Mouse (Mus musculus) CD4-positive, CD25-positive, alpha-beta regulatory T cell, adult 4 months (primary cell): ENCODE measurements around the gene Xpot. TPM values are rescaled to one million over a fixed set of nuclear protein-coding genes. Genes with fewer than 3 reads are reported as not detected.

Experiments used
- ATAC-seq: one replicate; pipeline ENCODE4 v1.8.0; 2017
- polyA plus RNA-seq, 2 experiments: library from polyadenylated mRNA; unstranded; fragments of 100-300 nt; shearing (Covaris generic); gene quantifications; one replicate each; pipeline ENCODE4 v1.2.1; 2017

The Xpot gene
- 10 to 100 TPM; 14.3 to 20.0 TPM for polyA plus RNA-seq

DNA sequence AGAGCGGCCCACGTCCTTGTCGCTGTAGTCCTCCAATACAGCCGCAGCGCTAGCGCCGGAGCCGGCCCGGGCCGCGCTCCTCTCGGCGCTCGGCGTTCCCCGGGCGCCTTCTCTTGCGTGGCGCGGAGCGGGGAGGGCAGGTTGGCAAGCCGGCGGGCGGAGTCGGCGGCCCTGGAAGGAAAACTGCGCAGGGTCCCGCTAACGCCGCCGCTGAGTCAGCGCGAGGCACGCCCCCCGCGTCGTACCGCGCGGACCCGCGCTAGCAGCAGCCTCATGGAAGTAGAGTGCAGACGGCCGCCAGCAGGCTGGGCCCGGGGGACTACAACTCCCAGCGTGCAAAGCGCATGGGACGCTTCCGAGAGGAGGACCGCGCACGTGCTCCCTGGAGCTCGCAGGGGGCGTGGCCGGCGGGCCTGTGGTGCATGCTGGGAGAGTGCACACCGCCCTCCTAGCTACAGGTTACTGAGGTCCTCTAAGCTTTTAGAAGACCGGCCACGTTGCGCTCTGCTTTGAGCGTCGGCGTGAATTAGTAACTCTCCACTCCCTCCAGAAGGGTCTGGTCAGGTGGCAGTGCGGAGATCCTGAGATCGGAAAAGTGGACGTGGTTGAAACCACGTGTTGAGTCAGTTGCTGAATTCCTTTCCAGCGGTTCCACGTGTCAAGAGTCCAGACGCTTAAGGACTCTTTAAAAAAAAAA is at the start of gene Xpot:
Xpot (minus strand) TSS at position 147 of the 697 bp plus-strand sequence.
- peak; percentile 94 for ATAC-seq

DNA sequence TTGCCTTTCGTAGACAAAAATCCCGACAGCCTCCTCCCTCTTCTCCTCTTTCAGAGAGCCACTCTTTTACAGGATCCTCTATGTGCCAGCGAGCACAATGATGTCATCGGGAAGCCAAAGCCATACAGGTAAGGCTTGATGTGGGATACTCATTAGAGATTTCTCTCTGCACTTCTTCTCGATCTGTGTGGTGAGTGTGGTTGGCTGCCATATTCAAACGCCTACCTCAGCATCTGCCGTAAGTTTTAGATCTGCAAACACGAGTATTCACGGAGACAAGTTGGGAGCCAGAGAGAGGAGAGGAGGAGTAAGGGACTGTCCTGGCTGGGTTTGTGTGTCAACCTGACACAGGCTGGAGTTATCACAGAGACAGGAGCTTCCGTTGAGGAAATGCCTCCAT is 43.0 kb upstream of the Xpot start:
- ATAC-seq: no peak

DNA sequence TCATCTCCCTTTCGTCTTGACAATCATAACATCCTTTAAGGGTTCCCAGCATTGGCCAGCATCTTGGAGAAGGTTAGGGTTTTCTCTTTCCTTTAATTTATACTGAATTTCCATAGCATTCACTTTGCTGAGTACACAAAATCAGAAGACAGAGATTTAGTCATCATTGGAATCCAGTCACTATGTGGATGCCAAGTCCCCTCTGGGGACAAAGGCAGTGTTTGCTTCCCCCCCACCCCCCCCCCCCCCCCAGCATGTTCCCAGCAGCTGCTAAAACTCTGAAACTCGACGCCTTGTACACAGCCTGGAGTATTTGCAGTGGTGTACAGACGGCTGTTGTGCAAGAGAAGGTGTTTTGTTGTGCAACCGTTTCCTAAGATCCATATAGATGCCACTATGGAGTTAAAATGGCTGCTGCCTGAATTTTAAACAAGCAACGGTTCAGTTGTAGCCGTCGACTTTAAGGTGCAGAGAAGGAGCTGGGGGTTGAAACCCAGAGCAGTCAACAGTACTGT is 39.6 kb upstream of the Xpot start:
- no peak for ATAC-seq

DNA sequence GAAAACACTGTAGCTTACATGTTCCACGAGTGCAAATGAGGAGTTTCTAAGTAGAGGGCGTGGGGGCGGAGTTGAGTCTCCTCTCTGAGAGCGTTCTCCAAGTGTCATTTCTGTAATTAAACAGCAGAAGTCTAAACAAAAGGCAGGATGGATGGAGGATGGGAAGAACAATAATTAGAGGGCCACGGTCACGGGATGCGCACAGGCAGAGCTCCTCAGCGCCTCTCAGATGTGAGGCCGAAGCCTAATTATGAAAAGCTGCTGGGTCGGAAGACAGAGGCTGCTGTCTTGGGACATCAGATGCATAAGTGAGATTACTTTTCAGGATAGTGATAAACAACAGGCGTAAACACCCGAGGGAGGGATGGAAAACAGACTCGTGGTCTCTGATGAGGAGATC is 37.5 kb upstream of the Xpot start:
- no peak for ATAC-seq

DNA sequence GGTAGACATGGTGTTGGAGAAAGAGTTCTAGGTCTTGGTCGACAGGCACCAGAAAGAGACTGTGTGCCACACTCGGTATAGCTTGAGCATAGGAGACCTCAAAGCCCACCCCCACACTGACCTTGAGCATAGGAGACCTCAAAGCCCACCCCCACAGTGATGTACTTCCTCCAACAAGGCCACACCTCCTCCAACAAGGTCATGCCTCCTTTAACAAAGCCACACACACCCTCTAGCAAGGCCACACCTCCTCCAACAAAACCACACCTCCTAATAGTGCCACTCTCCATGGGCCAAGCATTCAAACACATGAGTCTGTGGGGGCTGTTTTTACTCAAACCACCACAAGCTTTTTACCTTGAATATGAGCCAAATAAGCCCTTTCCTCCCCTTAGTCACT is 36.6 kb upstream of the Xpot start:
- ATAC-seq: no peak

DNA sequence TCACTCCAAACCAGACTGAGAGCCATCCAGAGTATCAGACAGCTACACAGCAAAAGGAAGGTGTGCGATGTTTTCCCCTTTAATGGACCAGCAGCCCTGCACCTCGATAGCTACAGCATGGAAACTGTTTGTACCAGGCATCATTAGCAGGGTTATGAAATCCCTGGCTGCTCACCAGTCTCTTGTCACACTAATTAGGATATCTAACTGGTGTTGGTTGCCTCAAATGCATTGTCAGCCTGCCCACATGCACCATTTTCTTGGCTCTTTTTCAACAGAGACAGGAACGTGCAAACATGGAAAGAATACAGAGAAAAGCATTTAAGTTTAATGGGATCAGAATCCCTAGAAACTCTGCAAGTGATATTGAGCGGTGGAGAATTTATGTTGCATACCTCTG is 29.8 kb upstream of the Xpot start:
- no peak for ATAC-seq

DNA sequence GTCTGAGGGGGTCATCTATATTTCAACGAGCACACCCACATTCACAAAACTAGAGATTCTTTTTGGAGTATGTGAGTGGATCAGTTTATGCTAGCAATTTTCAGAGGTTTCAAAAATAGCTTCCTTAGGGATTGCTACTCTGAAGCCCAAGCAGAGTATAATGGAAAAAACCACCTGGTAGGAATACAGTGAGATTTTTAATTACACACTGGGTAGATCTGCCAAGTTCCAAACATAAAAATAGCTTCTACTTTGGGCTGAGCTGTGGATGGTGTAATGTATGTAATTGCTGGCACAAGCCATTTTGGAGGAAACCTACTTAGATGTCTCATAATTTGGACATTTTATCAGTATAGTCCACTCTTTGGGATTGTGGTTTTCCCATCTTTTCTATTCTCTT is 26.9 kb upstream of the Xpot start:
- ATAC-seq: no peak

DNA sequence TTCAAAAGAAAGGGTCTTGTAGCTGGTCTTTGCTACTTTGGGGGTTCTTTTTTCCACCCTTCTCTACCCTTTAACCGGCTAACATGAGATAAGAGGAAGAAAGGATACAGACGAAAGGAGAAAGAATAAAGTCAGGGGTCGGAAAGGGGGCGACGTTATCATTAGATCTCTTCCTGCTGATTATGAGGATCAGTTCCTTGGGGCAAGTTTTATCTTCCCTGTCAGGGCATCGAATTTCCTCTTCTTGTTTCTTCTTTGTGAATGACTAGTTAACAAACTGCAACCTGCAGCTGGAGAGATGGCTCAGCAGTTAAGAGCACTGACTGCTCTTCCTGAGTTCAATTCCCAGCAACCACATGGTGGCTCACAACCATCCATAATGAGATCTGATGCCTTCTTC is 20.2 kb upstream of the Xpot start:
- no peak for ATAC-seq

DNA sequence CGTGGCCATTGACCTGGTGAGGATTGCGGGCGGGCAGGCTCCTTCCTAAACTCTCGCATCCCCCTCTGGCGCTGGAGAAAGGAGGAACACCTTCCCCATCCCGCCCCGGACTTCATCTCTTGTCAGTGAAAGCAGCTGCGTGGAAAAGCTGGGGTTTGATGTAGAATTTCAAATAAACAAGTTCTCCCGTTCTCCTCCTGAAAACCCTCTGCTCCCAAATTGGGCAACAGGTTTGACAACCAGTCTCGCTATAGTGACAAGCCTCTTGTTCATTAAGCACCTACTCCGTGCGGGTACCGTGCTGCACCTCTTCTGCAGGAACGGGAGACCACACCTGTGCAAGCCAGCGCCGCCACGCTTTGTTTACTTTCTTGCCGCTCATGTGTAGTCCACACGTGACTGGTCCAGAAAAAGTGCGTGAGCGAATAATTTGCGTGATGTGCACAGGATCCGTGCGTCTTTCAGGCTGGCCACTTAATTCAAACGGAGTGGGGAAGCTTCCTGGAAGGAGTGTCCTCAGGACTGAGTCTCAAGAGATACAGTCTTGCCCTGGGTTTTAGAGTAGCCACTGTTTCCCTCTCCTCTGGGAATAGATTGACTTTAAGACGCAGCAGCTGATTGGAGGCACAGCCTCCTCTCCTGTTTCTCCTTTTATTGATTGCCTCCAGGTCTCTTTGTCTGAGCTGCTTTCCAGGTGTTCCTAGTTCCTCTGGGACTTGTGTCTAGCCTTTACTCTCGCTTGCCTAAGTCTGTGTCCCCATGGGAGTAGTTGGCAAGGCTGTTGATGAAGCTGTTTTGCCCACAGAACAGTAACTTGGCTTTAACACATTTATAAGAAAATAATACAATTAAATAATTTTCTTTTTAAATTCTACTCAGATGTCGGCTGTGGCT is 16.2 kb upstream of the Xpot start:
- ATAC-seq: no peak

DNA sequence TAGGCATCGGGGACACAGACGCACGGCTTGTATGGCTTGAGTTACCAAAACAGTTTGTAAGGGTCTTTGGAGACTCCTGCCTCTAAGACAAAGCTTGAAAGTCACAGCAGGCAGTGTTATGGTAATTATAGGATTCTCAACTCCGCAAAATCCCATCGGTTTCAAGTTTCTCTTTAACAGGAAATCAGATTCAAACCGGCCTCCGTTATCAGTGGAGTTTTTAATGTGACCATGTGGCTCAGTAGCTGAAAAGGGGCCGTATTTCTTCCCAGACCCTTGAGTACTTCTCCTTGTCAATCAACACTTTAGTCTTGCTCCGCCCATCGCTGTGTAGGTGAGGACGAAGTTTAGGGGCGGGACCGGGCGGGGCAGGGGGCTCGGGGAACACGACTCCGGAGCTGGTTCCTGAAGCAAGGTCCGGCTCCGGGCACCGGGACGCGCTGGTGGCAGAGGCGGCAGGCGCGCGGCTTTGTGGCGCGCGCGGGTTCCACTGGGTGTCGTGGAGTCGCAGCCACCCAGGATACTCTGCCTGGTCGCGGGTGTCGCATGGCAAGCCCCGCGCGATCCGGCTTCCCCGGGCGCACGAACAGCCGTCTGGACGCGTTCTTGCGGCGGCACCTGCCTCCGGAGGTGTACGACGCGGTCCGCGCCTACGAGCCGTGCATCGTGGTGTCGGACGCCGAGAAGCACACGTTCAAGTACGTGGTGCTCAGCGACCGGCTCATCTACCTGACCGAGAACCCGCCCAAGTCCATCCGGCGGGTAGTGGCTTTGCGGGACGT is 15.3 kb upstream of the Xpot start, which contains the start of gene D930020B18Rik:
D930020B18Rik (plus strand) TSS at position 317 of the 782 bp plus-strand sequence.
- peak; percentile 33 for ATAC-seq

DNA sequence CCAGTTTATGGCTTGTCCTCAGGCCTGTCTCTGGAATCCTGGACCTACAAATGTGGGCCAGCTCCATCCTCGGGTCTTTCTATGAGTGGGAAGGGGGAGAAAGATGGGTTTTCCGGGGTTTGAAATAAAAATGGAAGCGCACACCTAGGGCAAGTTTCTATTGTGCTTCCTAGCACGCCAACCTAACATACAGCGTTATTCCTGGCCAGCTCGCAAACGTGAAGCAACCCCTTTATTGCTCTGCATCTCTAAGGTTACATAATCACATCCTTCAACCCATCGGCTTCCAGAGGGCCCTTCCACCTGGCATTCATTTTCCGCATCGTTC is 14.8 kb upstream of the Xpot start:
- ATAC-seq: peak; percentile 19

DNA sequence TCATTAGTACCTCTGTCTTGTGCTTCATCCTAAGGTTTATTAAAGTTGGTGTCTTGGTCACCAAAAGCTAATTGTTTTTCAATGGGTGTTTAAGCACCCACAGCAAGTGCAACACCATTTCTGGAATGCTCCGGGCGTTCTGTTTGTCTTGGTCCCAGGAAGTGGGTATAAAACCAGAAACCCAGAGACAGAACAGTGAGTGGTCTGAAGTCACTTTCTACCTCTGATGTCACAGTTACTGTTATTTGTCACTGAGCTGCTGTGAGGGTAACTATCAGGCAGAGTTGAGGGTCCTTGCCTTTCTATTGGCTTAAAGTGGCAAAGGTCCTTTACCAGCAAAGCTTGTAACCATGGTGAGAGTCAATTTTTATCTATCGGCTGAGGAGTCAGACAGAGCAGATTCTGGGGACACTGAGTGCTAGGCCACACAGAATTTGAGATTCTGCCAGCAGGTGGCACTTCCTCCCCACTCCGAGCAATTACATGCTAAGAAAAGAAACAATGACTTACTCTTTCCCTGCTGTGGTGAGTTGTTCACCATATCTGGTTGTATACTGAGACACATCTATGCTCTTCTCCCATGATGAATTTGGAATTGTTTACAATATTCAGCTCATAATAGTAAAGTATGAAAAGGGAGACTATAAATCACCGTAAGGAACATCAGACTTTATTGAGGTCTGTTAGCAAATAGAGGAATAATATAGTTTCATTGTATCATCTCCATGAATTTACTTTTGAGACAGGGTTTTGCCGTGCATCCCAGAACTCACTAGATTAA is 14.2 kb upstream of the Xpot start:
- ATAC-seq: peak; percentile 72

DNA sequence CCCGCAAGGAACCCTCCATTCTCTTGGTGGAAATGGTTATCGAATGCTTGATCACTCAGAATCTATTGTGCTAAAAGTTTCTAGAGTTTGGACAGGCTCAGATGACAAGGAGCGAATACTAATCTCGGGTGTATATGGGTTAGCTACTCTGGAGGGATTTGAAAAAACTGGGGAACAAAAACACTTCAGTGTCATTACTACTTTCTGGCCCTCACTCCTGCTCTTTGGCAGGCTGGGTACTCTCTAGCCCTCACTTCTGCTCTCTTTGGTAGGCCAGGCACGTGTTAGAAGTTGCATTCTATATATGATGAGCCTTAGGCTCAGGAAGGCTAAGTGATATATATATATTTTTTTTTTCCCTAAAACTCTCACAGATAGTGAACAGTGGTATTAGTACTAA is 13.4 kb upstream of the Xpot start:
- ATAC-seq: no peak

DNA sequence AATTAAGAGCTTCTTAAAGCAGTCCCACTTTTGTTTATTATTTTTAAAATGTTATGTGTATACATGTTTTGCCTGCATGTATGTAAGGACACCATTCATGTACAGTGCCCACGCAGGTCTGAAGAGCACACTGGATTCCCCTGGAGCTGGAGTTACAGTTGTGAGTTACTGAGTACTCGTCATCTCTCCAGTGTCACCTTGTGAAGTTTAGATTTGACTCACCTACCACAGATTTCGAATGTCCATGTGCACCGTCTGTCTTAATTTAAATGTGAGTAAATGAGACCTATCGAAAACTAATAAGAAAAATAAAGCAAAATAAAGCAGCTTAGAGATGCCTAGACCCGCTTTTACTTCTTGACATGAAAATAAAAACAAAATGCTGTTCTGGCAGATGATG is 10.1 kb upstream of the Xpot start:
- no peak for ATAC-seq

DNA sequence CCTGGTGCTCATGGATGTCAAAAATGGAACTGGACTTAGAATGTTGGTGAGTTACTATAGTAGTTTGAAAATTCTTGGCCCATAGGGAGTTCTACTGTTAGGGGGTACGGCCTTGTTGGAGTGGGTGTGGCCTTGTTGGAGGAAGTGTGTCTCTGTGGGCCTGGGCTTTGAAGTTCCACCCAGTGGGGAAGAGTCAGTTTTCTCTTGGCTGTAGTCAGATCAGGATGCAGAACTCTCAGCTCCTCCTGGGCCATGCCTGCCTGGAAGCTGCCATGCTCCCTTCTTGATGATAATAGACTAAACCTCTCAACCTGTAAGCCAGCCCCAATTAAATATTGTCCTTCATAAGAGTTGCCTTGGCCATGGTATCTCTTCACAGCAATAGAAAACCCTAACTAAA is 8.0 kb upstream of the Xpot start:
- ATAC-seq: no peak

DNA sequence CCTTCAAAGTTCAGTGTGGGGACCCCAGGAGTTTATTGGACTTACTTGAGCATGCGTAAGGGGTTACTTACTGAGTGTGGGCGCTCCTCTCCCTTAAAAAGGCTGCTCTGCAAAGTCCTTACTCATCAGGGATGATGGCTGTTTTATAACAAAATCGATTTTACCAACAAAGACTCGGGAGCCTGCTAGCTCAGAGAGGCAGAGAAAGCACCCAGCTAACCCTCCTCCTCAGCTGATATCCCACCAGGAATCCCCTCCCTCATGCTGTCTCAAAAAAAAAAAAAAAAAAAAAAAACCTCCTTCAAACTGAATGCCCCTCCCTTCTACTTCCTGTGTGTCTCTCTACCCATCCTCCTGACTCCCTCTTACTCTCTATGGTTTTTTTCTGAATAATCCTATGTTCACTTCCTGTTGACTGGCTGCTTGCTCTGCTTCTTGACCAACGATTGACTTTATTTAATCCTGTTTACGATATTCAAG is 2.5 kb upstream of the Xpot start:
- no peak for ATAC-seq

DNA sequence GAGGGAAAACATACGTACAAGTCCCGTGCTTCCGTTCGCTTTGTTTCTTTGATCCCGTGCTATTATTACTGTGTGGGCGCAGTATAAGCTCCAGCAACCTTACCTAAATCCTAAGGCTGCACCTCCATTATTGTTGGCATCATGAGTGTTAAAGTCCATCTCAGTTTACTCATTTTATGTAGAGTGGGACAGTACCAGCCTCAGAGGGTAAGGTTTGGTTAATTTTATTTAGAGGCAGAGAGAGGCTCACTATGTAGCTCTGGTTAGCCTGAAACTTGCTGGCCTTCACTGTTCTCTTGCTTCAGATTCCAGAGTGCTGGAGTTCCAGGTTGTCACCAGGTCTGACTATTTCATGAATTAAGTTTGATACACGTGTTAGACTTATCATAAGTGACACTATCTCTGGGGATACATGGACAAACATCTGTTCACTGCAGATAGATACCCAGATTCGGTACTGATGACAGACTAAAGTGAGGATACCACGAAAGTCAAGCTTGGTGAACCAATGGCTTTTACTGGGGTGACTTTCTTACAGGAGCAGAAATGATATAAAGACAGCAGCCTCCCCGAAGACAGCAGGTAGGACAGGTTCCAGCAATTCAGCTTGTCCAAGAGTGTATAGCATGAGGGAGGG is 1.2 kb upstream of the Xpot start:
- no peak for ATAC-seq

DNA sequence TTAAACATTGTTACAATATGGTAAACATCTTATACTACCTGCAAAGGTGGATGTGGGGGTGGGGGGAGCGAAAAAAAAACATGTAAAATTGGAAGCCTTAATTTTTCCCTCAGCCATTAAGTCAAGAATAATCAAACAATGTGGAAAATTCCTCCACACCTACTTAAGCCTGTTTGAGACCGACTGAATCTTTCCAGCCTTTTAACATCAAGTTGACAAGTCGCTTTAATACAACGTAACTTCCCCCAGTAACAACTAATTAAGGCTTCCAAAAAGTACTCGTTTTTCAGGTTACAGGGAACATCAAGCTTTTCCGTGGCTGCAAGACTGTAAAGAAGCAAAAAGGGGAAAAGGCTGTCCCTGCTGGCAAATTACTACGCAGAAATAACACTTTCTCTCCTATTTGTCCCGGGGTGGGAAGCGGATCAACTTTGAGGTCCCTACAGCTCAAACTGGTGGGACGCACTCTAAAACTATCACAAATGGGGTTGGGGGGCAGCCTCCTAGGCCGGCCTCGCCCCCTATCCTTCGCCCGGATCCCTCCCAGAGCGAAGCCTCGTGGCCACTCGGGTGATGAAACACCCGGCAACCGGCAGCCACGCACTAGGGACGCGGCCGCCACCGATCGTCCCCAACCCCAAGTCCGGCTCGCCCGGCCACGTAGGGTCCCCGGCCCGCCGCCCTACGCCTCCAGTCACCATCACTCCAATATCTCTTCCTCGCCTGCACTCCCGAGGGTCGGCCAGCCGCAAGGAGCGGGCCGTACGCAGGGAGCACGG is 536 bp downstream of the Xpot start:
- ATAC-seq: peak; percentile 25

DNA sequence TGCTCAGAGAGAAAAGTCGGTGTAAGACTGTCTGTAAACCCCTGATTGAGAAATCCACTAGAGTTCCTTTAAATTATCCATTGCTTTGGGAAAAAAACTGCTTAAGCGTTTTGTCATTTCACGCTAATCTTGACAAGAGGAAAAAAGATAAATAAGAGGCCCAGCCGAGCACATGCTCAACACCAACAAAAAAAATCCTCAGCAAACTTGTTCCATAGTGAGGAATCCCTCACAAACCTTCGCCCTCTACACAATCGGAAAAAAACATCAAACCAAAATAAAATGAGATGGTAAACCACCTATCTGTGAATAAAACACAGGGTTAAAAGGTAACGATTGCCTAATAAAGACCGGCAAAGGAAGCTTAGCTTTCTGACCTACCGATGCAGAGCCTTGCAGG is 1.1 kb downstream of the Xpot start:
- no peak for ATAC-seq

DNA sequence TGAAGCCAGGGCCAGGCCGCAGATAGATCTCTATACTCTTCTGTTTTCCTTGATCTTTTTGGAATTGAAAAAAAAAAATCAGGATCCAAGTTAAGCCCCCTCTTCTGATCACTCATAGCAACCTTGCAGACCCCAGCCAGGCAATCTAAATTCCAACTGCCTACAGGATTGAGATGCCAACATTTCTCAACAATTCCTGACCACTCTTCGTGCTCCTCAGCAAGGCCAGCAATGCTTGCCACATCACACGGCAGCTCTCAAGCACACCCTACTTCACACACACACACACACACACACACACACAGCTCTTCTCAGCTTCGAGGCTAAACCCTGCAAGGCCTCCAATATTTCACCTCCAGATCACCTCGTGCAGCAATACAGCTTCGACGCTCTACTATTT is 2.5 kb downstream of the Xpot start:
- no peak for ATAC-seq

DNA sequence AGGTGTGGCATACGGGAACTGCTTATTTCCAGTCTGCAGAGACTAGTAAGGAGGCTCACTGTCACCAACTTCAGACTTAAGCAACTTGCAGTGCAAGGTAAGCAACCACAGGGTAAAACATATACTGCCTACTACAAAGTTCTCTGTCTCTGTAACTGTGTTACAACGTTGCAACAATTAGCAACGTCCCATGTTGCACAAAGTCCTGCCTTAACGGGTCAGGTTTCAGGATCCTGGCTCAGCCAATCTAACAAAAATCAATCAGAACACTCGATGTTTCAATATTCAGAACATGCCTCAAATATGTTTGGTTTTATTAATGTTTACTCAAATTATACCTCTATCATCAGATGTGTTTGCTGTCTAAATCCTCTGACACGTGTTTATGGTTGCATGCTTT is 3.7 kb downstream of the Xpot start:
- no peak for ATAC-seq
